Mouse (Mus musculus) CH12F3 (cell line): Measurements from ENCODE around the gene Map2k6.

ENCODE experiments used
- in situ Hi-C: fragments of 300-500 bp; cut with MboI; formaldehyde crosslinking; loops from 2 replicates; pipeline ENCODE4 v1.14.3; 2020; ENCODE audit warnings: low sequenced_read_pairs

Map2k6 gene

DNA sequence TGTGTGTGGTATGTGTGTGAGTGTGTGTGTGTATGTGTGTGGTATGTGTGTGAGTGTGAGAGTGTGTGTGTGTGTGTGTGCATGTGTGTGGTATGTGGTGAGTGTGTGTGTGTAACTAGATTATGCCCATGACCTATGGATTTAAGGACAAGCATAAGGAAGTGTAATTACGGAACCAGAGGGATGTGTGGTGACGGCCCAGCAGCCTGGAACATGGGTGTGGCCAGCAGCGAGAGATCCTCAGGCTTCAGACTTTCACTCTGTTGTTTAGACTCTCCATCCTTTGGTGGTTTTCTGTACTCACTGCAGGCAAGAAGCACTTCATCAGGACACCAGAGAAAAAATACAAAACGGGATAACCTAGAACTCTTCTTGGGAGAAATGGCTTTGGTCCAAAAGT is 143.0 kb downstream of the Map2k6 start:
- in situ Hi-C loops, result loop anchor here (25.0 kb wide), 2 partner anchors 495 to 895 kb away; no protein-coding TSS in a partner anchor

DNA sequence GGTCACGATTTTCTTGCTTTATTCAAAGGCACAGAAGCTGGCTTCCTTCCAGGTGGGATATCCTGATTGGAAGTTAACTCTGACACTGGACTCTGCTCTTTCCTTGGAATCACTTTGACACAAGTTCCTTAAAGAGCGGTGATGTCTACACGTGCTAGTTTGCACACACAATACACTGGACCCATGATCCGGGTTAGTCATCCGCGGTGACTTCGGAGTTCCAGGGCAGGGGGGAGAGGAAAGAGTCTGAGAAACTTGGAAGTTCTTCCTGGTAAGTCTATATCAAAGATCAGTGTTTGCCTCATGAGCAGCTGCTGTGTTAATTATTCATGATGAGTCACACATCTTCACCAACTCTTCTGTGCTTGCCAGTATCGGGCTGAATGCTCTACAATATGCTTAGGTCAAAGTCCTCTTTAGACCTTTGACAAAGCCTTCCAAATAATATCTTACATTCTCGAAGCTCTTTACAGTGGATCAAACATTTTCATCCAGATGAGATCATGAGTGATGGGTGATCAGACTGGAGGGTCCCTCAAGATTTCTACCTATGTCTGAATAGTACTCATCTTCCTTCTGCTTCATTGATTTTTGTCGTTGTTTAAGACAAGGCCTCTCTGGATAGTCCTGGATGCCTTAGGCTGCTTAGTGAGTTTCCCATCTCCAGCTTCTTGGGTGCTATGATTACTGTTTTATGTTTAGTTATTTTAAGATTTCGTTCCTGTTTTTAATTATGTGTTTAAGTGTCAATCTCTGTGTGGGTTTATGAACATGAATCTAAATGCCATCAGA is 145.7 kb downstream of the Map2k6 start:
- in situ Hi-C loops, result loop anchor here (25.0 kb wide), 2 partner anchors 493 to 893 kb away; no protein-coding TSS in a partner anchor

DNA sequence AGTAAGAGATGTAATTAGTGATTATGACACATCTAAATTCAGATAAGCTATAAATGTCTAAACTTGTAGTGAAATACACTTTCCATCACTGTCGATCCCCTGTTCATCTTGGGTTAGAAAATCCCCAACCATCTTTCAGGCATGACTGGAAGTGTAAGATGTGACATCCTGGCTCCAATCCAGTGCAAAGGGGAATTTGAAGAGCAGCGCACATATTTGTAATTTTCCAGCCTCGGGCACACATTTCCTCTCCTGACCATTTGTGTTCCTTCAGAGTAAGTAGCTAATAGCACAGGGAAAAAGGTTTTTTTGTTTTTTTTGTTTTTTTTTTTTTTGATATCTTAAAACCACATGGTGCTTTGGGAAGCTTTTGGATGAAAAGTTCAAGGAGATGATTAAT is 146.5 kb downstream of the Map2k6 start:
- in situ Hi-C loops, result loop anchor here (25.0 kb wide), 2 partner anchors 492 to 892 kb away; no protein-coding TSS in a partner anchor

GRCm38 (mm10) chr11:110551471-110551967 is 152.6 kb downstream of the Map2k6 start:
- in situ Hi-C loops, result no loop called here

DNA sequence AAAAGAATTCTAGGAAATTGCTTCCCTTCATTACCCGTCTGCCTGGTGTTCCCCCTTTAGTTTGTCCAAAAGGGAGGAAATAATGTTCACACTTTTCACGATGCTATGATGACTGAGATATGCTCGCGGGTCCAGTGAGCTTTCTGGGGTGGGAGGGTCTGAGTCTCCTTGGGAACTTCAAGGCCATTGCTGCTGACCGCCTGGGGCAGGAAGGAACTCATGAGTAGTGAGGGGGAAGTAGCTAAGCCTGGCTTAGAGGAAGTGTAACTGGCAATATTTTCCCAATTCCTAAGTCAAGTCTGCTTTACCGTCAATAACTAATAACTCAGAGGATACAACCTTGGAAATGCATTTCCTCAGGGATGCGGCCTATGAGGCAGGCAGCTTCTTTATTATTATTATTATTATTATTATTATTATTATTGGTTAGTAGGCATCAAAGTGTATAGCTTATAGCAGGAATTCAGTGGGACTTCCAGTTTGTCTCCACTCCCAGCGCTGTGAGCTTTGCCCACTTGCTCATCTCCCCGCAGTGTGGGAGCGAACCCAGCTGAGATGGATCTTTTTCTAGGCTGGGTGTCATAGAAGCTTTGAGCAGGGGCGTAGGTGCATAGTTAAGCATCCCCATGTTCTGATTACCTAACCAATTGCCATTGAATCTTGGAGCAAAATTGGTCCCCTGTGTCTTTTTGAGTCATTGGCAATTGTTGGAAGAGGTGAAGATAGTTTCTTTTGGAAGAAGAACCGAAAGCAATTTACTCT is 163.6 kb downstream of the Map2k6 start:
- in situ Hi-C loops, result no loop called here

GRCm38 (mm10) chr11:110563272-110563671 is 164.3 kb downstream of the Map2k6 start:
- in situ Hi-C loops, result no loop called here

- in situ Hi-C loops, result no loop called here
These were observed 164.9 kb downstream of the Map2k6 start for GRCm38 (mm10) chr11:110563801-110564200.

GRCm38 (mm10) chr11:110566307-110566706 is 167.4 kb downstream of the Map2k6 start:
- in situ Hi-C loops, result no loop called here

DNA sequence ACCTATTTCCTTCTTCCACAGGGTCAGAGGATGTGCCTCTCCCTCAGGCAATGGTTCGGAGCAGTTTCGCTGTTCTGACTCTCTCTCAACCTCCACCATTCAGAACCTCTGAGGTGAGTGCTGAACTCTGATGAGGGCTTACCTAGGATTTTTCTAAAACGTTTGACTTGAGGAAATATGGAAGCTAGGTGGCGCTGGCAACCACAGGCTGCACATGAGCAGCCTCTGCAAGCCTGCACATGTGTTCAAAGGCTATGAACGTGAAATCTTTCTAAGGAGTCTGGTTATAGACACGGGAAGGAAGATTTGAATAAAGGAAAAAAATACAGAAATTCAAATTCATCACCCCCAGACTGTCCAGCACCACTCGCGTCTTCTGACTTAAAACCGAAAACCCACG is 173.6 kb downstream of the Map2k6 start:
- in situ Hi-C loops, result no loop called here
